ENCODE assay signal across 8 mouse cellular contexts in the genomic region with DNA sequence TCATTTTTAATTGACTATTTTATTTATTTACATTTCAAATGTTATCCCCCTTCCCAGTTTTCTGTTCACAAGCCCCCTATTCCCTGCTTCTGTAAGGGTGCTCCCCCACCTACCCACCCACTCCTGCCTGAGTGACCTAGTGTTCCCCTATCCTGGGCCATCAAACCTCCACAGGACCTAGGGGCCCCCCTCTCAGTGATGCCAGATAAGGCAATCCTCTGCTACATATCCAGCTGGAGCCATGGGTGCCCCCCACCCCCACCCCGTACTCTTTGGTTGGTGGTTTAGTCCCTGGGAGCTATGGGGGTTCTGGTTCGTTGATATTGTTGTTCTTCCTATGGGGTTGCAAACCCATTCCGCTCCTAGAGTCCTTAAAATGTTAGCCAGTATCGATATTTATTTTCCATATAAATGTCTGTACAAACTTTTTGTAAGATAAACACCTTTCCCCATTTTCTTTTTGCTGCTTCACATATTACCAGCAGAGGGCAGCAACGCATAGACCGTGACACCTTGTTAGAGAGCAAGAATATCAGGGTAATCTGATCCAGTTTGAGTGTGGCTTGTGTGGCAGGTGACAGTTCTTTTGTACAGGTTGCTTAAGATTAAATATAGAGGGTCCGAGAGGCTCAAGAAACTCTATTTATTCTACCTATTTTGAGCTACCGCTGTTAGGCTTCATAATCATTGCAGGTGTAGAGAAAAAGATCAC.
DNase-seq lines count a peak whose midpoint lies in the region; ATAC-seq and TF ChIP-seq lines count a peak whose summit lies in the region.

No protein-coding gene starts in this region.

- DNase-seq in adrenal gland, adult (ENCODE audit: inconsistent age in 2 of 2, low spot score in 1 of 2), result peak; percentile 5 to 69
- DNase-seq in adrenal gland, postnatal 4 days (ENCODE audit: low spot score in 2 of 2), result no peak
- DNase-seq in ES-E14 (ENCODE audit: low read depth, low spot score), result peak; percentile 34
- DNase-seq in cerebellum, postnatal 25 days, result peak; percentile 18 to 43
- DNase-seq in layer of hippocampus, postnatal 36 days, result peak; percentile 12 to 33
- DNase-seq in midbrain, embryonic 14.5 days, result peak; percentile 89
- DNase-seq in yolk sac, embryonic 10.5 days (ENCODE audit: low spot score), result no peak

- no peaks in the 10 kb centered on the region for H3K36me3 ChIP-seq in ES-E14 (ENCODE audit: control insufficient read depth, insufficient read depth, low read length, poor library complexity, severe bottlenecking)
- no peaks in the 10 kb centered on the region for H3K36me3 ChIP-seq in hindbrain, embryonic 12.5 days
- H3K36me3 ChIP-seq in midbrain, embryonic 14.5 days (ENCODE audit: control insufficient read depth, insufficient read depth, low read length), result no peaks in the 10 kb centered on the region

- no peak overlapping the region for H3K4me2 ChIP-seq in hindbrain, embryonic 12.5 days (replicated peaks)
- H3K4me2 ChIP-seq in midbrain, embryonic 14.5 days (ENCODE audit: low read length), result no peak overlapping the region

- no peak overlapping the region for H3K4me3 ChIP-seq in ES-E14 (ENCODE audit: insufficient read depth in 1 of 2, low read depth in 1 of 2, low read length in 2 of 2, poor library complexity in 1 of 2, severe bottlenecking in 1 of 2)
- no peak overlapping the region for H3K4me3 ChIP-seq in hindbrain, embryonic 12.5 days
- H3K4me3 ChIP-seq in midbrain, embryonic 14.5 days (replicated peaks; ENCODE audit: low read depth, low read length), result no peak overlapping the region

- no peak overlapping the region for H3K27ac ChIP-seq in ES-E14 (ENCODE audit: insufficient read depth, low read depth, low read length, poor library complexity, severe bottlenecking)
- no peak overlapping the region for H3K27ac ChIP-seq in hindbrain, embryonic 12.5 days
- no peak overlapping the region for H3K27ac ChIP-seq in midbrain, embryonic 14.5 days (replicated peaks; ENCODE audit: low read depth, low read length)

- no peak overlapping the region for H3K9ac ChIP-seq in ES-E14 (ENCODE audit: insufficient read depth, low read depth, low read length, poor library complexity, severe bottlenecking)
- H3K9ac ChIP-seq in hindbrain, embryonic 12.5 days, result no peak overlapping the region
- no peak overlapping the region for H3K9ac ChIP-seq in midbrain, embryonic 14.5 days (replicated peaks; ENCODE audit: low read length)

- in situ Hi-C loops in ES-E14 (cut with MboI; ENCODE audit: low sequenced_read_pairs in 2 of 2, unreplicated experiment in 2 of 2), result no loop called here

- ATAC-seq in hindbrain, embryonic 12.5 days (ENCODE audit: low FRiP score), result peak; percentile 60
- peak; percentile 60 for ATAC-seq in midbrain, embryonic 14.5 days (ENCODE audit: low FRiP score, low TSS enrichment)

- no peaks in the 10 kb centered on the region; a peak in 1 of 4 replicates for H3K4me1 ChIP-seq in ES-E14 (ENCODE audit: control insufficient read depth in 2 of 2, insufficient read depth in 2 of 2, low read length in 2 of 2, poor library complexity in 1 of 2)
- no peaks in the 10 kb centered on the region for H3K4me1 ChIP-seq in hindbrain, embryonic 12.5 days
- no peaks in the 10 kb centered on the region for H3K4me1 ChIP-seq in midbrain, embryonic 14.5 days (ENCODE audit: control insufficient read depth, insufficient read depth, low read length)

- no peaks in the 10 kb centered on the region for H3K9me3 ChIP-seq in ES-E14 (ENCODE audit: control insufficient read depth, insufficient read depth, low read depth, low read length)
- H3K9me3 ChIP-seq in hindbrain, embryonic 12.5 days (replicated peaks), result no peaks in the 10 kb centered on the region
- H3K9me3 ChIP-seq in midbrain, embryonic 14.5 days (ENCODE audit: control insufficient read depth, low read length), result no peaks in the 10 kb centered on the region

- H3K27me3 ChIP-seq in hindbrain, embryonic 12.5 days, result no peaks in the 10 kb centered on the region
- H3K27me3 ChIP-seq in midbrain, embryonic 14.5 days (ENCODE audit: control insufficient read depth, insufficient read depth, low read length), result no peaks in the 10 kb centered on the region

- 31% methylated on average over 8 of the region's 8 CpGs for WGBS in hindbrain, embryonic 12.5 days
- WGBS in midbrain, embryonic 14.5 days, result 31% methylated on average over 8 of the region's 8 CpGs

TF ChIP-seq in ES-E14, 5 proteins besides CTCF, POLR2A, EP300 and RAD21:
- 0 out of 2 replicates have a peak, but pooled peaks have one; percentile 30 for TF ChIP-seq ZC3H11A (IDR thresholded peaks at IDR 0.05; ENCODE audit: borderline replicate concordance, low read depth, low read length)
- no peak for TF ChIP-seq CHD2 (IDR thresholded peaks at IDR 0.05; ENCODE audit: low read depth, low read length)
TF ChIP-seq in ES-E14: peak in this region for 1.

Comparison
In these comparisons a context has a peak if more than half of its experiments do, and no peak if none do; other contexts are left out.
1. DNase-seq: peak in adrenal gland, adult (2 of 2), ES-E14 (single experiment), cerebellum, postnatal 25 days (2 of 2), layer of hippocampus, postnatal 36 days (2 of 2) and midbrain, embryonic 14.5 days (single experiment); none in adrenal gland, postnatal 4 days (0 of 2) and yolk sac, embryonic 10.5 days (single experiment).